Mouse (Mus musculus) kidney, embryonic 14.5 days (tissue): ENCODE data around the gene Afdn. TPM values are rescaled to one million over a fixed set of nuclear protein-coding genes. Genes with fewer than 3 reads are reported as not detected.
"Not testable (repeated sequence)": the region's sequence is repeated elsewhere in the genome, so short reads cannot be mapped to it uniquely, and the experiment has no call there.

ENCODE experiments used
- ATAC-seq: fragments of 200-750 bp; cut with Nextera tagmentation; 2 replicates; pipeline ENCODE4 v1.8.0; 2017; ENCODE audit warnings: moderate number of reproducible peaks, mild to moderate bottlenecking, moderate TSS enrichment, moderate library complexity; ENCODE audit not compliant: low FRiP score, low TSS enrichment
- H3K27ac ChIP-seq: fragments of 300-500 bp; sonication (generic); 2 replicates; pipeline ENCODE4 v1.5.1; 2014; ENCODE audit warnings: low read depth, mild to moderate bottlenecking, low read length, moderate library complexity, mixed read lengths
- H3K27me3 ChIP-seq: fragments of 300-500 bp; sonication (generic); 2 replicates; pipeline ENCODE4 v1.6.1; 2014; ENCODE audit warnings: mild to moderate bottlenecking, low read length; ENCODE audit not compliant: control insufficient read depth, insufficient read depth
- H3K36me3 ChIP-seq: fragments of 300-500 bp; sonication (generic); 2 replicates; pipeline ENCODE4 v1.6.1; 2014; ENCODE audit warnings: low read length, mixed read lengths; ENCODE audit not compliant: control insufficient read depth, insufficient read depth
- H3K4me1 ChIP-seq: fragments of 300-500 bp; sonication (generic); 2 replicates; pipeline ENCODE4 v1.6.1; 2014; ENCODE audit warnings: low read length, mixed read lengths; ENCODE audit not compliant: control insufficient read depth, insufficient read depth
- H3K4me2 ChIP-seq: fragments of 300-500 bp; sonication (generic); replicated peaks from 2 replicates; pipeline ENCODE4 v1.6.1; 2014; ENCODE audit warnings: low read depth, mild to moderate bottlenecking, low read length
- H3K4me3 ChIP-seq: fragments of 300-500 bp; sonication (generic); 2 replicates; pipeline ENCODE4 v1.5.1; 2014; ENCODE audit warnings: mild to moderate bottlenecking, low read length
- H3K9ac ChIP-seq: fragments of 300-500 bp; sonication (generic); 2 replicates; pipeline ENCODE4 v1.6.1; 2014; ENCODE audit warnings: low read depth, mild to moderate bottlenecking, low read length, moderate library complexity
- H3K9me3 ChIP-seq: fragments of 300-500 bp; sonication (generic); 2 replicates; pipeline ENCODE4 v1.6.1; 2016; ENCODE audit warnings: low read length; ENCODE audit not compliant: control insufficient read depth
- WGBS: fragments of 180-500 bp; shearing (Covaris S2); extraction: QIAGEN DNeasy Blood & Tissue Kit; methylation state at CpG from one replicate; pipeline ENCODE4 v1.1.7; 2014; 5-methylcytosine and 5-hydroxymethylcytosine counted together
- polyA plus RNA-seq: library from polyadenylated mRNA; unstranded; fragments of >200 nt; fragmentation: Nextera tagmentation; extraction: Ambion mirVana; gene quantifications from 2 replicates; pipeline ENCODE4 v1.2.1, GENCODE M21; 2014

Afdn gene
- polyA plus RNA-seq, 1 experiment from 2014 or later: 96.7 TPM

- Histone ChIP-seq H3K4me1 (no peaks in the 10 kb centered on the region), H3K4me3 (no peak overlapping the region), H3K36me3 (no peaks in the 10 kb centered on the region), H3K9me3 (no peaks in the 10 kb centered on the region), H3K4me2 (no peak overlapping the region), H3K27me3 (no peaks in the 10 kb centered on the region), H3K27ac (no peak overlapping the region), H3K9ac (no peak overlapping the region)
- no peak for ATAC-seq
- WGBS: 58% methylated on average over 2 of the region's 2 CpGs
These were observed 160.4 kb downstream of the Afdn start for GRCm38 (mm10) chr17:13920771-13921170.

GRCm38 (mm10) chr17:13923418-13923817, 163.1 kb downstream of the Afdn start:
- no peak overlapping the region for H3K4me3 ChIP-seq
- no peak overlapping the region for H3K4me2 ChIP-seq
- H3K36me3 ChIP-seq: no peaks in the 10 kb centered on the region
- H3K9me3 ChIP-seq: no peaks in the 10 kb centered on the region
- H3K9ac ChIP-seq: no peak overlapping the region
- no peaks in the 10 kb centered on the region for H3K4me1 ChIP-seq
- no peaks in the 10 kb centered on the region for H3K27me3 ChIP-seq
- peak; percentile 79 for ATAC-seq
- 36% methylated on average over 2 of the region's 2 CpGs for WGBS
- no peak overlapping the region for H3K27ac ChIP-seq

- no peak for ATAC-seq
- whole genome bisulfite sequencing: 92% methylated on average over 2 of the region's 2 CpGs
- Histone ChIP-seq H3K4me2 (no peak overlapping the region), H3K27ac (no peak overlapping the region), H3K4me3 (no peak overlapping the region), H3K9ac (no peak overlapping the region), H3K36me3 (no peaks in the 10 kb centered on the region), H3K9me3 (no peaks in the 10 kb centered on the region), H3K27me3 (no peaks in the 10 kb centered on the region), H3K4me1 (no peaks in the 10 kb centered on the region)
These were observed 164.2 kb downstream of the Afdn start for GRCm38 (mm10) chr17:13924588-13924987.

- Histone ChIP-seq H3K27ac (no peak overlapping the region), H3K9me3 (no peaks in the 10 kb centered on the region), H3K36me3 (no peaks in the 10 kb centered on the region), H3K4me1 (no peaks in the 10 kb centered on the region), H3K4me3 (no peak overlapping the region), H3K4me2 (no peak overlapping the region), H3K9ac (no peak overlapping the region), H3K27me3 (no peaks in the 10 kb centered on the region)
- WGBS: 73% methylated on average over 3 of the region's 3 CpGs
- no peak for ATAC-seq
These were observed 165.6 kb downstream of the Afdn start for GRCm38 (mm10) chr17:13925931-13926330.

- no peak overlapping the region for H3K9ac ChIP-seq
- H3K36me3 ChIP-seq: no peaks in the 10 kb centered on the region
- no peak overlapping the region for H3K4me3 ChIP-seq
- no peaks in the 10 kb centered on the region for H3K9me3 ChIP-seq
- H3K4me2 ChIP-seq: no peak overlapping the region
- no peak overlapping the region for H3K27ac ChIP-seq
- no peaks in the 10 kb centered on the region for H3K27me3 ChIP-seq
- no peaks in the 10 kb centered on the region for H3K4me1 ChIP-seq
- no peak for ATAC-seq
- WGBS: 89% methylated on average over 9 of the region's 9 CpGs
These were observed 170.1 kb downstream of the Afdn start for GRCm38 (mm10) chr17:13930421-13930820.

- not testable (repeated sequence) for H3K27me3 ChIP-seq, H3K36me3 ChIP-seq, H3K9me3 ChIP-seq, H3K9ac ChIP-seq, ATAC-seq, H3K4me2 ChIP-seq, H3K27ac ChIP-seq, H3K4me3 ChIP-seq, H3K4me1 ChIP-seq
- WGBS: 100% methylated on average over 2 of the region's 2 CpGs
These were observed 175.0 kb downstream of the Afdn start for GRCm38 (mm10) chr17:13935364-13935763.

GRCm38 (mm10) chr17:13937787-13938186, 177.4 kb downstream of the Afdn start:
- Histone ChIP-seq H3K9ac (no peak overlapping the region), H3K4me3 (no peak overlapping the region), H3K27ac (no peak overlapping the region), H3K27me3 (no peaks in the 10 kb centered on the region), H3K4me1 (no peaks in the 10 kb centered on the region), H3K9me3 (no peaks in the 10 kb centered on the region), H3K4me2 (no peak overlapping the region), H3K36me3 (no peaks in the 10 kb centered on the region)
- ATAC-seq: no peak
- WGBS: 93% methylated on average over 4 of the region's 4 CpGs

- Histone ChIP-seq H3K4me2 (no peak overlapping the region), H3K27me3 (no peaks in the 10 kb centered on the region), H3K4me3 (no peak overlapping the region), H3K36me3 (no peaks in the 10 kb centered on the region), H3K9ac (no peak overlapping the region), H3K4me1 (no peaks in the 10 kb centered on the region), H3K27ac (no peak overlapping the region), H3K9me3 (no peaks in the 10 kb centered on the region)
- 0 out of 2 replicates have a peak, but pooled peaks have one; percentile 20 for ATAC-seq
- 54% methylated on average over 3 of the region's 3 CpGs for WGBS
These were observed 178.3 kb downstream of the Afdn start for GRCm38 (mm10) chr17:13938652-13939051.

- H3K9me3 ChIP-seq, H3K27ac ChIP-seq, H3K4me3 ChIP-seq, ATAC-seq, H3K4me2 ChIP-seq, H3K4me1 ChIP-seq, H3K9ac ChIP-seq, H3K27me3 ChIP-seq, H3K36me3 ChIP-seq: not testable (repeated sequence)
- WGBS: 73% methylated on average over 2 of the region's 2 CpGs
These were observed 178.9 kb downstream of the Afdn start for GRCm38 (mm10) chr17:13939231-13939630.

DNA sequence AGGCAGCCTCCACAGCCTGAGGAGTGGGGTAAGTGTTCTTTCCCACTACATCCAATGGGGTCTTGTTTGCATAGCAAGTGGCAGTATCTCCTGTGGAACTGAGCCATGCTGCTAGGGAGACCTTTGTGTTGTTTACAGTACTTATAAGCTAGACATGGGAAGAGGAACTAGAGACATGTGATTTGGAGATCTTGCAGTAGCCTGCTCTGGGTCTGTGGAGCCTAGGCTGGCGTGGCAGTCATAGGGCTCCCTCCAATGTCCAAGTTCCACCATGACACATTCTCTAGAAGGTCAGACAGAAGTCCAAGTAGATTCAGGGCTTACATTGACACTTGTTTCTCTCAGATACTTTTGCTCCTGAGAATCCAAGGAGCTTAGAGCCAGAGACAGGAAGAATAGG, 180.1 kb downstream of the Afdn start:
- no peak overlapping the region for H3K4me2 ChIP-seq
- H3K27ac ChIP-seq: no peak overlapping the region
- ATAC-seq: no peak
- no peak overlapping the region for H3K4me3 ChIP-seq
- H3K36me3 ChIP-seq: no peaks in the 10 kb centered on the region
- H3K4me1 ChIP-seq: no peaks in the 10 kb centered on the region
- no peaks in the 10 kb centered on the region for H3K27me3 ChIP-seq
- H3K9ac ChIP-seq: no peak overlapping the region
- WGBS: 95% methylated on average over 1 of the region's 1 CpGs
- no peaks in the 10 kb centered on the region for H3K9me3 ChIP-seq
